Mouse (Mus musculus): ENCODE data around the gene Rbp4. TPM values are rescaled to one million over a fixed set of nuclear protein-coding genes. Genes with fewer than 3 reads are reported as not detected.

Gene Rbp4
- polyA plus RNA-seq, 1 experiment from 2014 or later: 1.3 TPM

DNA sequence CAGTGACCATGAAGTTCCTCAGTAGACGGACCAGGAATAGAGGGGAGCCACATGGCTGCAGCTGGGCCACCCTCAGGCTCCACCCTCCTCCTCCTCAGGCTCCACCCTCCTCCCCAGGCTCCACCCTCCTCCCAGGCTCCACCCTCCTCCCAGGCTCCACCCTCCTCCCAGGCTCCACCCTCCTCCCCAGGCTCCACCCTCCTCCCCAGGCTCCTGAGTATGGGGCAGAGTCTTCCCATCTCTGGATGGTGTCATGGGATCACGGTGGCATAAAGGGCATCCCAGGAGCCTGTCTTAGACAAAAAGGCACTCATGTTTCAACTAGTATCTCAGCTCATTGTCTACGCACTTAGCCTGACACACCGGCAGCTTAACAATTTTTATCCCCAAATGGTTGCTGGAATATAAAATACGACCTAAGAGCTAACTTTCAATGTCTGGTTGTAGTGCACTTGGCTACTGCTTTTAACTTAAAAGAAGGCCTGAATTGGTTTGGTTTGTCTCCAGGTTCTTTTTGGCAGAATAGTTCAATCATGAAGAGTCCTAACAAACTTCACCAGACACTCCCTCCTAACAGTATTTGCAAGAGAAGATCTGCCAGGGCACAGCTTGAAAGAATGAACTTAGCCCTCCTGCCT, 4.8 kb downstream of the Rbp4 start:
- ATAC-seq (ENCODE audit: low FRiP score, low read depth): no peak
- no peak overlapping the region for H3K4me3 ChIP-seq
- H3K4me2 ChIP-seq (replicated peaks): no peak overlapping the region
- WGBS: 85% methylated on average over 5 of the region's 5 CpGs
- H3K9ac ChIP-seq: no peak overlapping the region
- H3K36me3 ChIP-seq: no peaks in the 10 kb centered on the region
- peaks cover 5% of the 10 kb centered on the region; the same call in 1 of the 2 replicates for H3K4me1 ChIP-seq
- H3K9me3 ChIP-seq: no peaks in the 10 kb centered on the region; the same call in 1 of the 2 replicates
- no peak overlapping the region for H3K27ac ChIP-seq
- H3K27me3 ChIP-seq (replicated peaks): peaks cover 21% of the 10 kb centered on the region

DNA sequence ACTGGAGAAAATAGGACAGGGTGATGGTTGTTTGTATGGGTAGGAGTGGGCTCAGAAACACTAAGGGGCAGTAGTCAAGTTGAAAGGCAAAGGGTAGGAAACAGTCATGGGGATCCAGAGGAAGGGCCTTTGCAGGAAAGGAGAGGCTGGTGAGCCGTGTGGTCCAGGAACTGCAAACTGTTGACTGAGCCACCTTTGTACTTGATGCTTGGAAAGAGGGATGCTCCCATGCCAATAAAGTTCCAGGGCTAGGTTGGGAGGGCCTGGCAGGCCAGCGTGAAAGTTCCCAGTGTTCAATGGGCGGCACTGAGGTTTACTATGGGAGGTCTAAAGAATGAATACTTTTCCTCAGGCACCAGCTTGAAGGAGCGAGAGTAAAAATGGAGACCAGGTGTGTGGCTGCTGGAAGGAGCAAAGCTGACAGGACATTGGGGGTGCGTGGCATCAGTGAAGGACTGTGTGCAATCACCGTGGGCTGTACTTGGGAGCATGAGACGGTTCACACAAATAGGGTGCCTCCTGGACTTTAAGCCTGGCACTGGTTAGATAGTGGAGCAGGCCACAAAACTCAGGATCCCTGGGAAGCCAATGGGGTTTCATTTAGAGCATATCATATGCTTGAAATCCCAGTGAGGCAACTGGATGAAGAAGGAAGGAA, 10.1 kb downstream of the Rbp4 start:
- H3K4me3 ChIP-seq: no peak overlapping the region
- no peaks in the 10 kb centered on the region; the same call in 1 of the 2 replicates for H3K9me3 ChIP-seq
- no peak overlapping the region for H3K27ac ChIP-seq
- ATAC-seq (ENCODE audit: low FRiP score, low read depth): no peak
- H3K9ac ChIP-seq: no peak overlapping the region
- WGBS: 91% methylated on average over 7 of the region's 7 CpGs
- no peaks in the 10 kb centered on the region for H3K36me3 ChIP-seq
- no peaks in the 10 kb centered on the region for H3K27me3 ChIP-seq (replicated peaks)
- no peaks in the 10 kb centered on the region for H3K4me1 ChIP-seq
- H3K4me2 ChIP-seq (replicated peaks): no peak overlapping the region

DNA sequence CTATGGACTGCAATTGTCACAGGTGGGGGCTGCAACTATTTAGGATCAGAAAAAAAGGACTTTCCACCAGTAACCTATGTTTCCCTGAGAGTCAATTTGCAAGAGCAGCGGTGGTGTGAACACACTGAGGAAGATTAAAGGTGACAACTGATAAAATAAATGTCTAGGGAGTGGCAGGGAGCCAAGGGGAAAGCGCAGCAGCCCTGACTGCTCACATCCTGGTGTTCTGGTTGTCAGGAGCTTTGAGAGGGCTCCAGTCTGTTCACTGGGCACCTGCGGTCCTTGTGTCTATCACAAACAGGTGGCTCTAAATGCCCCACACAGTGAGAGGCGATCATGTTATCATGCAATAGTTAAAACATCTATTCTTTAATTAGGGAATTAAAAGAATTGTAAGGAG, 12.5 kb downstream of the Rbp4 start:
- Histone ChIP-seq H3K36me3 (no peaks in the 10 kb centered on the region), H3K4me3 (no peak overlapping the region), H3K4me2 (replicated peaks) (no peak overlapping the region), H3K9ac (no peak overlapping the region), H3K9me3 (no peaks in the 10 kb centered on the region), H3K27ac (no peak overlapping the region), H3K27me3 (replicated peaks) (no peaks in the 10 kb centered on the region), H3K4me1 (no peaks in the 10 kb centered on the region)
- ATAC-seq (ENCODE audit: low FRiP score, low read depth): no peak
- 59% methylated on average over 4 of the region's 4 CpGs for WGBS

DNA sequence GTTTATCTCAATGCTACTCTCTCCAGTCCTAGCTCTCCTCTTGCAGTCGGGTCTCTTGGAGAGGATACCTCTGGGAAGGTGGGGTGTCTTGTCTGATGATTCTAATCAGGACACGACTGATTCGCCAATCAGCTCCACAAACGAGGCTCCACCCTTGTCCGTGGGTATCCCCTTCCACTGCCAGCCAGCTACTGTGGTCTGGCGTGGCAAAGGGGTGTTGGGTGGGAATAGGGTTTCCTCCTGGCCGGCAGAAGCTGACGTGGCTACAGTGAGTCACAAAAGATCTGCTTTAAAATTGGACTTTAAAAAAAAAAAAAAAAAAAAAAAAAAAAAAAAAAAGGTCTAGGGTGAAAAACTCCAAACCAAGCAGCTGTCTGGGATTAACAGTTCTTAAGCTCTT, 14.0 kb downstream of the Rbp4 start:
- Histone ChIP-seq H3K36me3 (no peaks in the 10 kb centered on the region), H3K4me2 (replicated peaks) (no peak overlapping the region), H3K9me3 (no peaks in the 10 kb centered on the region), H3K9ac (no peak overlapping the region), H3K4me3 (no peak overlapping the region), H3K27me3 (replicated peaks) (0 out of 2 replicates have a peak, but pooled peaks cover 2% of the 10 kb centered on the region), H3K27ac (no peak overlapping the region), H3K4me1 (no peaks in the 10 kb centered on the region)
- WGBS: 85% methylated on average over 8 of the region's 8 CpGs
- no peak for ATAC-seq (ENCODE audit: low FRiP score, low read depth)

DNA sequence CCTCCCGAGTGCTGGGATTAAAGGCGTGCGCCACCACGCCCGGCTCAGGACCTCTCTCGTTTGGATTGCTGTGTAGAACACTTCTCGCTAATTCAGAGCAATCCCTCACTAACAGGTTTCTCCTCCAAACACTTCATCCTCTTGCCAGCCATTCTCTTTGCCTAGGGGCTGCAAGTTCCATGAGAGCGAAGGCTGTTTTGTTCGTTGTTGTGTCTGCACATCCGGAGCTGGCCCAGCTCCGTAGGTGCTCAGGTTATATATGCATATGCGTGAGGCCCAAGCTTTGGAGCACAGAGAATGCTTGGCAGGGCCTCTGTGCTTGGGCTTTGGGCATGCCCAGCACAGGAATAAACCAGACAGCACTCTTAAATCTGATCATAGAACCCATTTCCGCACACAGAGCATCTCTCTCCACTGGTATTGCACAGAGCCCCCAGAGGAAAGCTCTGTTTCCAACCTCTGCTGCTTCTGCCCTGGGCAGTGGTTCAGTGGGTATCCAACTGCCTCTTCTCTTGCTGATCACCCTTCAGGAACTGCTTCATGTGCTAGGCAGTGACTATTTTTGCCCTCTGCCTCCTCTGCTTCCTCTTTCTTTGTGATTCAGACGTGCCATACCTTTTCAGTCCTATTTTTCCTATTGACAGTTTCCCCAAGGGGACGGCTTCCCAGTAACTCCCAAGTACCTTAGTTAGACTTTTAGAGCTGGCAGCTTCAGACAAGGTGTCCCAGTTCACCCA, 15.4 kb downstream of the Rbp4 start:
- H3K4me2 ChIP-seq (replicated peaks): no peak overlapping the region
- 94% methylated on average over 15 of the region's 15 CpGs for WGBS
- 0 out of 2 replicates have a peak, but pooled peaks cover 2% of the 10 kb centered on the region for H3K27me3 ChIP-seq (replicated peaks)
- H3K4me1 ChIP-seq: no peaks in the 10 kb centered on the region
- no peak for ATAC-seq (ENCODE audit: low FRiP score, low read depth)
- H3K9me3 ChIP-seq: no peaks in the 10 kb centered on the region
- no peak overlapping the region for H3K9ac ChIP-seq
- H3K36me3 ChIP-seq: no peaks in the 10 kb centered on the region
- H3K4me3 ChIP-seq: no peak overlapping the region
- H3K27ac ChIP-seq: no peak overlapping the region

DNA sequence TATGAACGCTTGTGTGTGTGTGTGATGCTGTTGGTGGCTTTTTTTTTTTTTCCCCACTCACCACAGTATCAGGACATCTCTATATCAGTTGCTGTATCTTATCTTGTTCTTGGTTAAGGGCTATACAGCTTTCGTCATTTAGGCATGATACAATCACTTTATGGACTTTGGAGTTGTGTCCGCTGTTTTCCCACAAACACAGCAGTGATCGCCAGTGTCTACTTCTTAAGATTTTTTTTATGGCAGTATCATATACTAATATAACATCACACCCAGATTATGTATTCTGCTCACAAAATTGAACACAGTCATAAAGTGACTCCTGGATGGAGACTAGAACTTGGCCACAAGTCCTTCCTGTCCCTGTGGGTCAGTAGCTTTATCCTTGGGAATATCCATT, 17.2 kb downstream of the Rbp4 start:
- Histone ChIP-seq H3K4me2 (replicated peaks) (no peak overlapping the region), H3K27me3 (replicated peaks) (0 out of 2 replicates have a peak, but pooled peaks cover 2% of the 10 kb centered on the region), H3K4me1 (no peaks in the 10 kb centered on the region), H3K4me3 (no peak overlapping the region), H3K9me3 (no peaks in the 10 kb centered on the region), H3K36me3 (no peaks in the 10 kb centered on the region), H3K27ac (no peak overlapping the region), H3K9ac (no peak overlapping the region)
- 89% methylated on average over 4 of the region's 4 CpGs for WGBS
- no peak for ATAC-seq (ENCODE audit: low FRiP score, low read depth)

DNA sequence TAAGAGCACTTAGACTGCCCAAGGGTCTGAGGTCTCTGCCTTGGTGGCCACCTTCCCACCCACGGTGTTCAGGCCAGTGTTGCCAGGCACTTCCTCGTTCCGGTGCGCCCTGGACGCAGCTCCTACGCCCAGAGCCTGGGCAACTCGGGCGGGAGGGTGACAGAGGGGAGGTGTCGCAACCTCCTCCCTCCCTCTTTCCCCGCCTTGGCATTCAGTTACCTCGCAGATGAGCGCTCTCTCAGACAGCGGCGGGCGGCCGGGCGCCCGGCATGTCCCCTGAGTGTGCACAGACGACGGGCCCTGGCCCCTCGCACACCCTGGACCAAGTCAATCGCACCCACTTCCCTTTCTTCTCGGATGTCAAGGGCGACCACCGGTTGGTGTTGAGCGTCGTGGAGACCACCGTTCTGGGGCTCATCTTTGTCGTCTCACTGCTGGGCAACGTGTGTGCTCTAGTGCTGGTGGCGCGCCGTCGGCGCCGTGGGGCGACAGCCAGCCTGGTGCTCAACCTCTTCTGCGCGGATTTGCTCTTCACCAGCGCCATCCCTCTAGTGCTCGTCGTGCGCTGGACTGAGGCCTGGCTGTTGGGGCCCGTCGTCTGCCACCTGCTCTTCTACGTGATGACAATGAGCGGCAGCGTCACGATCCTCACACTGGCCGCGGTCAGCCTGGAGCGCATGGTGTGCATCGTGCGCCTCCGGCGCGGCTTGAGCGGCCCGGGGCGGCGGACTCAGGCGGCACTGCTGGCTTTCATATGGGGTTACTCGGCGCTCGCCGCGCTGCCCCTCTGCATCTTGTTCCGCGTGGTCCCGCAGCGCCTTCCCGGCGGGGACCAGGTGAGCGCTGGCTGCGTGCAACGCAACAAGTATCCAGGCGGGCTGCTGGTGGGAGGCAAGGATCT, 28.0 kb downstream of the Rbp4 start, which contains the start of gene Ffar4:
TSS of gene Ffar4 (plus strand) at position 214 of the 901 bp plus-strand sequence.
- Histone ChIP-seq H3K9ac (no peak within 1 kb of the TSS), H3K27me3 (replicated peaks) (peaks cover 37% of the 10 kb centered on the region), H3K4me3 (peak within 1 kb of the TSS; percentile 23), H3K9me3 (no peaks in the 10 kb centered on the region), H3K4me1 (peaks cover 9% of the 10 kb centered on the region), H3K4me2 (replicated peaks) (peak within 1 kb of the TSS; percentile 60), H3K27ac (no peak within 1 kb of the TSS), H3K36me3 (no peaks in the 10 kb centered on the region)
- peak; percentile 44 for ATAC-seq (ENCODE audit: low FRiP score, low read depth)
- WGBS: 1% methylated on average over 77 of the region's 77 CpGs

DNA sequence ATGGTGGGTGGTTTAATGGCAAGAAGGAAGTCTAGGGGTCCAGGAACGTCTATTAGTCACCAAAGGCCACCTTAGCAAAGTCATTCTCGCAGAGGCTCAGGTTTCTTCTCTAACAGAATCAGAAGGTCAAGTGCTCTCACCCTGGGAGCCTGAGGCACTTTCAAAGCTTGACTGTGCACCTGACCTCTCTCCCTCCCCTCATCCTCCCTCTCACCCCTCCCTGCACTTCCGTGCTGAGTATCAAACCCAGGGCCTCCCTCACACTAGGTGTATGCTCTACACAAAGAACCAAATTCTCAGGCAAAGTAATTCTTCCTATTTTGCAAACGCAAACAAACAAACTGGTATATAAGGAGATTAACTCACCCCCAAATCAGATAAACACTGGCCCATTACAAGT, 28.9 kb downstream of the Rbp4 start:
- no peak overlapping the region for H3K4me3 ChIP-seq
- H3K4me2 ChIP-seq (replicated peaks): peak overlapping the region; percentile 60; the same call in 1 of the 2 replicates
- no peak overlapping the region for H3K9ac ChIP-seq
- 19% methylated on average over 4 of the region's 4 CpGs for WGBS
- no peak for ATAC-seq (ENCODE audit: low FRiP score, low read depth)
- H3K4me1 ChIP-seq: peaks cover 9% of the 10 kb centered on the region
- H3K36me3 ChIP-seq: no peaks in the 10 kb centered on the region
- H3K27me3 ChIP-seq (replicated peaks): peaks cover 37% of the 10 kb centered on the region
- no peak overlapping the region for H3K27ac ChIP-seq
- no peaks in the 10 kb centered on the region for H3K9me3 ChIP-seq

DNA sequence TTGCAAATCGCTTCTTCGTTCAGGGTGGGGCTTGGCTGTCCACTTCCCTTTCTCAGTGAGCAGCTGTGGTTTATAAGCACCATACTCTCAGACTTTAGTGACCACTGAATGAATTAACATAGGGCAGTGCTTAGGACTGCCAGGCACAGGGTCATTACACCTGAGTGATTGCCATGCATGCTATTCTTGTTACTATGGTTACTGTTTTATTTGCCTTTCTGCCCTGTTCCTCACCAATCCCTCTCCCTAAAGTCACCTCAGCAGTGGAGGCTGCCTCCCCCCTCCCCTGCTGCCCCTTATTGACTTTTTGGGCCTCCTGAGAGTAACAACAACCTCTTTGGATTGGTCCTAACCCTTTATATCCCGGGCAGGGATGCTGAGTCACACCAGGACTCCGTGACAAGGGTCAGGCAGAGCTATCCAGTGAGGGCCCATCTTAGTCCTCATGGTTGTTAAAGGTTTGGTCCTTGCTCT, 33.5 kb downstream of the Rbp4 start:
- H3K4me3 ChIP-seq: no peak overlapping the region
- no peaks in the 10 kb centered on the region for H3K4me1 ChIP-seq
- ATAC-seq (ENCODE audit: low FRiP score, low read depth): no peak
- H3K36me3 ChIP-seq: no peaks in the 10 kb centered on the region
- H3K27ac ChIP-seq: no peak overlapping the region
- no peak overlapping the region for H3K9ac ChIP-seq
- 21% methylated on average over 4 of the region's 4 CpGs for WGBS
- H3K9me3 ChIP-seq: no peaks in the 10 kb centered on the region
- no peak overlapping the region for H3K4me2 ChIP-seq (replicated peaks)
- H3K27me3 ChIP-seq (replicated peaks): peaks cover 11% of the 10 kb centered on the region

DNA sequence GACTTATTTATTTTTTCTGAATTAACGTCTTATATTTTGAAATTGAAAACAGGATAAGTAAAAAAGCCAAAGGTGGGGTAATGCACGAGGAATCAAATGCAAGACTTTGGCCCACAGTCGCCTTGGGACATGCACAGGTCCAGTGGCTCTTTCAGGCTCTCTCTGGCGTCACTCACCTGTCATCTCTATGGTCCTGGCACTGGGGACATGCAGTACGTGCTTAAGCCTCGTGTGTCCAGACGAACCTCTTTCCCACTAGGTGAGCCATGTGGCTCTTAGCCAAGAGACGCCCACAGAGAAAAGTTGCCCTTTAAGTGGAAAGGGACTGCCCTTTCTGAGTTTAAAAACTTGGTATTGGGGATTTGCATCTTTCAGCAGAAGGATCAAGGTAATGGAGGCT, 35.7 kb downstream of the Rbp4 start:
- H3K27ac ChIP-seq: no peak overlapping the region
- no peak overlapping the region for H3K4me2 ChIP-seq (replicated peaks)
- H3K4me3 ChIP-seq: no peak overlapping the region
- 85% methylated on average over 8 of the region's 8 CpGs for WGBS
- H3K9me3 ChIP-seq: no peaks in the 10 kb centered on the region
- no peaks in the 10 kb centered on the region for H3K27me3 ChIP-seq (replicated peaks)
- H3K9ac ChIP-seq: no peak overlapping the region
- no peaks in the 10 kb centered on the region for H3K4me1 ChIP-seq
- no peak for ATAC-seq (ENCODE audit: low FRiP score, low read depth)
- no peaks in the 10 kb centered on the region for H3K36me3 ChIP-seq

DNA sequence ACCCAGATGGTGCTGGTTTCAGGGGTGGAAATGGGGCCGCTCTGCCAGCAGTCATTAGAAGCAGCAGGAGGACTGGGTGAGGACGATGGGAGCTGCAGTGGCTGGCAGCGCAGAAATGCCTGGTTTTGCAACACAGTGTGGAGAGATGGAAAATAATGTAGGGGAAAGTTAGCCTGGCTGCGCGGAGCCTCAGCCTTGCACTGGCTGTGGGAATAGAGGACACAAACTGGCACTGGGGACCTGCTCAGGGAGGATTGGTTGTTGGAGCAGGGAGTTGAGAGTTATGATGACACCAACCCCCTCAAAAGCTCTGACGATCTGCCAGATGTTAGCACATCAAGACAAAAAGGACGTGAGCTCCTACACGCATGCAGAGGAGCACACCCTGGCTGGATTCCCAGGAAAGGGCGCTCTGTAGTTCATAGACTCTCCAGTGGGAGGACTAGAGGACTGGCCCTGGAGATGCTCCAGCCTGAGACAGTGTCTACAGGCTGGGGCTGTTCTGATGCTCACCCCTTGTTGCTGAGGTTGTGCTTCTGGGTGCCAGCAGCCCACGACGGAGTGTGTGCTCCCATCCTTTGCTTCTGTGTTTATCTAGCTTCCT, 38.0 kb downstream of the Rbp4 start:
- peak; percentile 25; the same call in 1 of the 2 replicates for ATAC-seq (ENCODE audit: low FRiP score, low read depth)
- no peaks in the 10 kb centered on the region for H3K9me3 ChIP-seq
- no peak overlapping the region for H3K27ac ChIP-seq
- H3K36me3 ChIP-seq: no peaks in the 10 kb centered on the region
- H3K4me3 ChIP-seq: no peak overlapping the region
- H3K4me1 ChIP-seq: no peaks in the 10 kb centered on the region
- H3K4me2 ChIP-seq (replicated peaks): no peak overlapping the region
- no peak overlapping the region for H3K9ac ChIP-seq
- WGBS: 61% methylated on average over 11 of the region's 11 CpGs
- no peaks in the 10 kb centered on the region for H3K27me3 ChIP-seq (replicated peaks)
